Mouse (Mus musculus) Patski (cell line): ENCODE measurements around the gene Ctnnbip1. TPM values are rescaled to one million over a fixed set of nuclear protein-coding genes. Genes with fewer than 3 reads are reported as not detected.

Experiments used
- ATAC-seq: fragments of 100-300 bp; one replicate; pipeline ENCODE4 v1.8.0; 2021
- CTCF ChIA-PET: fragments of 350-600 bp; sonication (Branson Sonifier 250); formaldehyde crosslinking; loops from one replicate; lab custom pipeline; 2022; ENCODE audit warnings: inconsistent platforms; lab: Charles Lee
- POLR2A ChIA-PET: fragments of 350-600 bp; sonication (Branson Sonifier 250); formaldehyde crosslinking; loops from one replicate; lab custom pipeline; 2022; ENCODE audit warnings: antibody characterized with exemption, inconsistent platforms; lab: Charles Lee
- DNase-seq: peaks from one replicate; pipeline ENCODE4 v3.0.0-alpha.2; 2011; ENCODE audit warnings: low read depth, low spot score
- H3K27me3 ChIP-seq: fragments of 371-371 bp; one replicate; pipeline ENCODE4 v1.5.1; 2021
- CTCF ChIP-seq: fragments of 100-300 bp; IDR thresholded peaks from one replicate; pipeline ENCODE4 v1.5.1; 2021
- in situ Hi-C: fragments of 300-500 bp; cut with MboI; formaldehyde crosslinking; loops from 3 replicates; pipeline ENCODE4 v1.11.1; 2018; ENCODE audit warnings: low pct_unique_long_range_greater_than_20kb, mixed read lengths
- polyA plus RNA-seq: library from polyadenylated mRNA; unstranded; gene quantifications from one replicate; pipeline ENCODE4 v1.2.3, GENCODE M21; 2021

The Ctnnbip1 gene
- polyA plus RNA-seq, 1 experiment from 2014 or later: 17.3 TPM

- POLR2A ChIA-PET: no interaction called here
- CTCF ChIA-PET: interaction anchor here (1.4 kb wide), 1 partner anchor 13 kb away, joined by 3 read pairs; no protein-coding TSS in a partner anchor
- no peak for TF ChIP-seq CTCF
- in situ Hi-C loops: no loop called here
- no peaks in the 10 kb centered on the region for H3K27me3 ChIP-seq
- no peak for ATAC-seq
- DNase-seq: no peak
Observed at GRCm38 (mm10) chr4:149557905-149558304, 39.9 kb downstream of the Ctnnbip1 start.

- POLR2A ChIA-PET: no interaction called here
- H3K27me3 ChIP-seq: no peaks in the 10 kb centered on the region
- ATAC-seq (no peak), DNase-seq (no peak)
- no peak for TF ChIP-seq CTCF
- in situ Hi-C loops: no loop called here
- CTCF ChIA-PET: interaction anchor here (1.4 kb wide), 1 partner anchor 13 kb away, joined by 3 read pairs; no protein-coding TSS in a partner anchor
Observed at GRCm38 (mm10) chr4:149558389-149558788, 40.4 kb downstream of the Ctnnbip1 start.

GRCm38 (mm10) chr4:149561392-149561791, 43.4 kb downstream of the Ctnnbip1 start:
- no peak for DNase-seq
- no peaks in the 10 kb centered on the region for H3K27me3 ChIP-seq
- POLR2A ChIA-PET: no interaction called here
- TF ChIP-seq CTCF: no peak
- CTCF ChIA-PET: interaction anchor here (1.6 kb wide), 1 partner anchor 10 kb away, joined by 4 read pairs; no protein-coding TSS in a partner anchor
- in situ Hi-C loops: no loop called here
- ATAC-seq: no peak

GRCm38 (mm10) chr4:149561986-149562904, 44.2 kb downstream of the Ctnnbip1 start:
- CTCF ChIA-PET: interaction anchor here (1.6 kb wide), 1 partner anchor 10 kb away, joined by 4 read pairs; no protein-coding TSS in a partner anchor
- no peak for DNase-seq
- no peak for ATAC-seq

GRCm38 (mm10) chr4:149562905-149563347, 44.9 kb downstream of the Ctnnbip1 start:
- DNase-seq (no peak), ATAC-seq (no peak)
- in situ Hi-C loops: no loop called here
- POLR2A ChIA-PET: no interaction called here
- CTCF ChIA-PET: no interaction called here
- no peaks in the 10 kb centered on the region for H3K27me3 ChIP-seq
- TF ChIP-seq CTCF: no peak

More at GRCm38 (mm10) chr4:149561986-149562904, 44.2 kb downstream of the Ctnnbip1 start:
- H3K27me3 ChIP-seq: no peaks in the 10 kb centered on the region
- in situ Hi-C loops: no loop called here
- TF ChIP-seq CTCF: no peak
- POLR2A ChIA-PET: no interaction called here

- in situ Hi-C loops: no loop called here
- no peak for TF ChIP-seq CTCF
- no peak for ATAC-seq
- H3K27me3 ChIP-seq: no peaks in the 10 kb centered on the region
- CTCF ChIA-PET: interaction anchor here (0.7 to 1.3 kb wide), 2 partner anchors 9 to 15 kb away, joined by 4 read pairs; no protein-coding TSS in a partner anchor
- POLR2A ChIA-PET: no interaction called here
- DNase-seq: no peak
Observed at GRCm38 (mm10) chr4:149563941-149564361, 45.9 kb downstream of the Ctnnbip1 start.

- no peak for ATAC-seq
- in situ Hi-C loops: no loop called here
- no peak for TF ChIP-seq CTCF
Observed at GRCm38 (mm10) chr4:149564452-149565407, 46.7 kb downstream of the Ctnnbip1 start.

GRCm38 (mm10) chr4:149567432-149568026, 49.5 kb downstream of the Ctnnbip1 start:
- ChIA-PET POLR2A (no interaction called here), CTCF (interaction anchor here (1.8 kb wide), 1 partner anchor 14 kb away, joined by 5 read pairs; no protein-coding TSS in a partner anchor)
- H3K27me3 ChIP-seq: no peaks in the 10 kb centered on the region
- no peak for TF ChIP-seq CTCF
- ATAC-seq (no peak), DNase-seq (no peak)
- in situ Hi-C loops: no loop called here

More at GRCm38 (mm10) chr4:149564452-149565407, 46.7 kb downstream of the Ctnnbip1 start:
- H3K27me3 ChIP-seq: no peaks in the 10 kb centered on the region
- DNase-seq: no peak
- ChIA-PET CTCF (interaction anchor here (1.0 to 1.3 kb wide), 3 partner anchors 10 to 25 kb away, joined by 3 to 4 read pairs (median 4); no protein-coding TSS in a partner anchor), POLR2A (no interaction called here)

- ChIA-PET POLR2A (no interaction called here), CTCF (no interaction called here)
- ATAC-seq (no peak), DNase-seq (no peak)
- TF ChIP-seq CTCF: no peak
- in situ Hi-C loops: no loop called here
- no peaks in the 10 kb centered on the region for H3K27me3 ChIP-seq
Observed at GRCm38 (mm10) chr4:149568622-149569021, 50.6 kb downstream of the Ctnnbip1 start.
